9 mouse cellular contexts compared by ENCODE assay signal in genomic region chr1:176861981-176862644, GRCm38 (mm10). TPM values are rescaled to one million over a fixed set of nuclear protein-coding genes. Genes with fewer than 3 reads are reported as not detected.
A peak's percentile ranks its signal among the peaks of the same experiment; 100 is the strongest.
DNase-seq lines count a peak whose midpoint lies in the region; ATAC-seq and TF ChIP-seq lines count a peak whose summit lies in the region.
"Had no signal": no experiment of that assay in that cellular context is flagged by ENCODE, and none has a peak within 500 bp of the region (broad histone marks: within the 10 kb centered on the region; RNA-seq: fewer than 3 reads in every experiment).

No protein-coding gene starts in this region.

- no peaks in the 10 kb centered on the region for H3K36me3 ChIP-seq in forebrain, embryonic 16.5 days (ENCODE audit: control insufficient read depth, insufficient read depth)
- no peaks in the 10 kb centered on the region for H3K36me3 ChIP-seq in kidney, adult 2 months (ENCODE audit: control insufficient read depth, insufficient read depth, low read length)
- 0 out of 2 replicates have a peak, but pooled peaks cover 1% of the 10 kb centered on the region for H3K36me3 ChIP-seq in liver, adult 2 months (ENCODE audit: control insufficient read depth, insufficient read depth, low read length)

- peak; percentile 54 for ATAC-seq in forebrain, embryonic 16.5 days

- no peaks in the 10 kb centered on the region for H3K4me1 ChIP-seq in forebrain, embryonic 16.5 days (replicated peaks; ENCODE audit: control insufficient read depth, insufficient read depth, low read length)
- H3K4me1 ChIP-seq in kidney, adult 2 months (ENCODE audit: control insufficient read depth, insufficient read depth, low read length) = no peaks in the 10 kb centered on the region
- no peaks in the 10 kb centered on the region for H3K4me1 ChIP-seq in liver, adult 2 months (ENCODE audit: control insufficient read depth, insufficient read depth, low read length)

- H3K79me2 ChIP-seq in liver, adult 2 months (ENCODE audit: control insufficient read depth, insufficient read depth, low read length) = no peaks in the 10 kb centered on the region

- H3K27ac ChIP-seq in forebrain, embryonic 16.5 days (ENCODE audit: low read length) = no peak overlapping the region
- H3K27ac ChIP-seq in kidney, adult 2 months (ENCODE audit: insufficient read depth, low read depth, low read length) = no peak overlapping the region
- no peak overlapping the region for H3K27ac ChIP-seq in liver, adult 2 months (replicated peaks; ENCODE audit: insufficient read depth, low read depth, low read length)

- WGBS in forebrain, embryonic 16.5 days = 59% methylated on average over 9 of the region's 9 CpGs
- whole genome bisulfite sequencing in kidney, adult 2 months = 59% methylated on average over 9 of the region's 9 CpGs
- WGBS in liver, adult 2 months = 61% methylated on average over 9 of the region's 9 CpGs

- 0 out of 2 replicates have a peak, but pooled peaks have one; percentile 6 for TF ChIP-seq CTCF in kidney, adult 2 months (conservative IDR thresholded peaks at IDR 0.05; ENCODE audit: insufficient read depth, insufficient read length, low read depth, low read length)
- peak; percentile 29; the same call in 1 of the 2 replicates for TF ChIP-seq CTCF in liver, adult 2 months (IDR thresholded peaks at IDR 0.05; ENCODE audit: low read depth, low read length)

- DNase-seq in urinary bladder, postnatal 36 days (ENCODE audit: low spot score in 2 of 2) = peak; percentile 44 to 45
- no peak for DNase-seq in urinary bladder, postnatal 10 days (ENCODE audit: low spot score)
- DNase-seq in c-Kit-positive CD71-positive TER-119-positive erythroid progenitor cells, embryonic 14.5 days (ENCODE audit: low spot score) = peak; percentile 72
- DNase-seq in kidney, adult 2 months = peak; percentile 77
- peak; percentile 60 for DNase-seq in liver, adult 2 months (ENCODE audit: extremely low read depth, low read depth, low spot score)
- DNase-seq in neural tube, embryonic 10.5 days (ENCODE audit: extremely low spot score, low spot score) = peak; percentile 43
- peak; percentile 77 for DNase-seq in thymus, postnatal 0 days (ENCODE audit: low spot score)

- TF ChIP-seq POLR2A in kidney, adult 2 months (IDR thresholded peaks at IDR 0.05; ENCODE audit: low read depth, low read length) = no peak
- TF ChIP-seq POLR2A in liver, adult 2 months (IDR thresholded peaks at IDR 0.05; ENCODE audit: extremely low read depth, insufficient read depth, low read length) = no peak

- no peak overlapping the region for H3K4me2 ChIP-seq in forebrain, embryonic 16.5 days (ENCODE audit: low read length)

- no peak overlapping the region for H3K9ac ChIP-seq in forebrain, embryonic 16.5 days (replicated peaks; ENCODE audit: low read depth, low read length)
- no peak overlapping the region for H3K9ac ChIP-seq in liver, adult 2 months (ENCODE audit: low read depth, low read length)

- no peak overlapping the region for H3K4me3 ChIP-seq in forebrain, embryonic 16.5 days (replicated peaks; ENCODE audit: low read length)
- no peak overlapping the region for H3K4me3 ChIP-seq in kidney, adult 2 months (ENCODE audit: insufficient read depth, low read depth, low read length)
- H3K4me3 ChIP-seq in liver, adult 2 months (ENCODE audit: insufficient read depth, low read depth, low read length) = no peak overlapping the region
- H3K4me3 ChIP-seq: megakaryocyte, embryonic 14.5 days had no signal

- H3K9me3 ChIP-seq in forebrain, embryonic 16.5 days (ENCODE audit: control insufficient read depth, low read length) = no peaks in the 10 kb centered on the region
- H3K9me3 ChIP-seq: megakaryocyte, embryonic 14.5 days had no signal

- H3K27me3 ChIP-seq in forebrain, embryonic 16.5 days (replicated peaks; ENCODE audit: control insufficient read depth, insufficient read depth, low read length) = no peaks in the 10 kb centered on the region
- H3K27me3 ChIP-seq in kidney, adult 2 months (replicated peaks; ENCODE audit: control insufficient read depth, insufficient read depth, low read length) = no peaks in the 10 kb centered on the region
- H3K27me3 ChIP-seq in liver, adult 2 months (ENCODE audit: control insufficient read depth, insufficient read depth, low read length) = no peaks in the 10 kb centered on the region
- H3K27me3 ChIP-seq: megakaryocyte, embryonic 14.5 days had no signal

RNA-seq across cellular contexts. Expression of gene Sdccag8, which starts 47.7 kb away (rescaled TPM):
- polyA plus RNA-seq in forebrain, embryonic 16.5 days (2015; fragmentation: Nextera tagmentation; extraction: Ambion mirVana) = 33.9 and 34.0 TPM in 2 replicates
- polyA plus RNA-seq in kidney, adult 2 months (2012; rRNA removed) = 12.8 and 13.3 TPM in 2 replicates
- total RNA-seq in liver, adult 2 months (2014; rRNA removed) = 8.6 and 9.5 TPM in 2 replicates
- polyA plus RNA-seq in liver, adult 2 months (2012; rRNA removed) = 1.8 and 2.3 TPM in 2 replicates
- polyA plus RNA-seq in thymus, postnatal 0 days (2015; fragmentation: Nextera tagmentation; extraction: Ambion mirVana) = 15.8 and 17.7 TPM in 2 replicates

RNA-seq across cellular contexts. Expression of gene Cep170, which starts 48.2 kb away (rescaled TPM):
- 152 and 166 TPM in 2 replicates for polyA plus RNA-seq in forebrain, embryonic 16.5 days (2015; fragmentation: Nextera tagmentation; extraction: Ambion mirVana)
- 2.9 and 3.2 TPM in 2 replicates for polyA plus RNA-seq in kidney, adult 2 months (2012; rRNA removed)
- total RNA-seq in liver, adult 2 months (2014; rRNA removed) = 6.1 and 6.4 TPM in 2 replicates
- 0.97 and 1.6 TPM in 2 replicates for polyA plus RNA-seq in liver, adult 2 months (2012; rRNA removed)
- 15.0 and 16.4 TPM in 2 replicates for polyA plus RNA-seq in thymus, postnatal 0 days (2015; fragmentation: Nextera tagmentation; extraction: Ambion mirVana)
